Comparison of ENCODE assay signal across 27 mouse cellular contexts in the genomic region with DNA sequence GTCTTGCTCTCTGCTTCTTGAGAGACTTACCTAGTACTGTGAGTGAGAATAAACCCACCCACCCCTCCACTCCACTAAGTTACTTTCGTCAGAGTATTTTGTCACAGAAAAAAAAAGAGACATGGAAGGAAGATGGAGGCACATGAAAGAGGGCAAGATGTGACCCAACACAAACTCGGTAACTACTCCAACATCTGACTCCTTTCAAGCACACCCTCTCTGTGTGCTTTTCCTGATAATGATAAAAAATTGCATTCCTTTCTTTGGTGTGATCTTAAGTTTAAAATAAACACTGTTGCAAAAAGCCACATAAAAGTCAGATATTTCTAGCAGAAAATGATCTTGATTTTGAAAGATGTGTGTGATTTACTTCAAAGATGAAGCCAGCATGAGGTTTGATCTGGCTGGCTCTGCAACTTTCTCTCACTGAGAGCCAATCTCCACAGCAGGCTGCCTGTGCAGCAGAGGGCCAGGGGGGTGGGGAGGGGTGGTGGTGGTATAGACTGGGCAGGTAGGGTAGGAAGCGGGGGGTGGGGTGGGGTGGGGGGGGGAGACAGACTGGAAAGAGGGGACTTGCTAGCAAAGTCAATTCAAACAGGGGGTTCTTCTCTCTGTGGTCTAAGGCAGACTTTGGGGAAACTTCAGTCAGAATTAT. TPM values are rescaled to one million over a fixed set of nuclear protein-coding genes. Genes with fewer than 3 reads are reported as not detected.
"Had no signal": no experiment of that assay in that cellular context is flagged by ENCODE, and none has a peak within 500 bp of the region (broad histone marks: within the 10 kb centered on the region; RNA-seq: fewer than 3 reads in every experiment).

No protein-coding gene starts in this region.

RNA-seq across cellular contexts. Expression of a gene that starts 18.4 kb away (rescaled TPM):
- polyA plus RNA-seq: limb, embryonic 10.5 days; limb, embryonic 11.5 days; limb, embryonic 12.5 days; limb, embryonic 13.5 days; limb, embryonic 14.5 days; limb, embryonic 15.5 days; liver, adult 2 months; liver, embryonic 11.5 days; liver, embryonic 12.5 days; liver, embryonic 13.5 days; liver, embryonic 14.5 days; liver, embryonic 15.5 days; liver, embryonic 16.5 days; liver, postnatal 0 days; lung, adult 2 months; macrophage; midbrain, embryonic 10.5 days; midbrain, embryonic 11.5 days; midbrain, embryonic 12.5 days; midbrain, embryonic 13.5 days; midbrain, embryonic 14.5 days; midbrain, embryonic 15.5 days; midbrain, embryonic 16.5 days; midbrain, postnatal 0 days; myocyte; neural tube, embryonic 11.5 days; neural tube, embryonic 12.5 days had no signal

RNA-seq across cellular contexts. Expression of a gene that starts 27.5 kb away (rescaled TPM):
- polyA plus RNA-seq: limb, embryonic 10.5 days; limb, embryonic 11.5 days; limb, embryonic 12.5 days; limb, embryonic 13.5 days; limb, embryonic 14.5 days; limb, embryonic 15.5 days; liver, adult 2 months; liver, embryonic 11.5 days; liver, embryonic 12.5 days; liver, embryonic 13.5 days; liver, embryonic 14.5 days; liver, embryonic 15.5 days; liver, embryonic 16.5 days; liver, postnatal 0 days; lung, adult 2 months; macrophage; midbrain, embryonic 10.5 days; midbrain, embryonic 11.5 days; midbrain, embryonic 12.5 days; midbrain, embryonic 13.5 days; midbrain, embryonic 14.5 days; midbrain, embryonic 15.5 days; midbrain, embryonic 16.5 days; midbrain, postnatal 0 days; myocyte; neural tube, embryonic 11.5 days; neural tube, embryonic 12.5 days had no signal
